Mouse (Mus musculus) heart, adult 2 months (tissue): ENCODE data around the gene Bgn.

Experiments used
- CTCF ChIP-seq: fragments of 200-600 bp; IDR thresholded peaks from 2 replicates; pipeline ENCODE4 v1.8.1; 2022; ENCODE audit warnings: antibody characterized with exemption, mild to moderate bottlenecking, moderate library complexity
- POLR2A ChIP-seq: fragments of 200-500 bp; IDR thresholded peaks from 2 replicates; pipeline ENCODE4 v1.6.1; 2011; ENCODE audit warnings: mild to moderate bottlenecking, low read depth, low read length, control low read depth; ENCODE audit not compliant: insufficient read depth

DNA sequence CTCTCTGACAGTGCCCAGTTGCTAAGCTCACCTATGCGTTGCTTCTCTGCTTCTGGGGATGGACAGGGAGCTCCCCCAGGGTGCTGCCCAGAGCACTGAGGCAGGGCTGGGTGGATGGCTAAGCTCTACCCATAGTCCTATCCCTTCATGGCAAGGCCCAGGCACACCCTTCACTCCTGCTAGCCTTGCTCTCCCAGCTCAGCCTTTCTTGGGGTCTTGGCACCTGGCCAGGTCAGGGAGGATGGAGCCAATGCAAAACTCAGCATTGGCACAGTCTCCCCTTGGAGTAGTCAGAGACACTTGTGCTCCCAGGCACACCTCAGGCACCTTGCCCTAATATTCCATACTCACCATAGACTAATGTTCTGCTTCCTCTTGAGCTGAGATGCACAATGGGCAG, 674 bp downstream of the Bgn start:
- TF ChIP-seq CTCF (no peak), POLR2A (no peak)
